Mouse (Mus musculus) neural tube, embryonic 15.5 days (tissue): ENCODE results near the gene C2cd2l. TPM values are rescaled to one million over a fixed set of nuclear protein-coding genes. Genes with fewer than 3 reads are reported as not detected.
A peak's percentile ranks its signal among the peaks of the same experiment; 100 is the strongest.
"Not testable (repeated sequence)": the region's sequence is repeated elsewhere in the genome, so short reads cannot be mapped to it uniquely, and the experiment has no call there.

Source experiments
- ATAC-seq: fragments of 200-750 bp; cut with Nextera tagmentation; 2 replicates; pipeline ENCODE4 v1.8.0; 2017; ENCODE audit warnings: mild to moderate bottlenecking, moderate TSS enrichment, moderate library complexity; ENCODE audit not compliant: low FRiP score
- H3K27ac ChIP-seq: fragments of 300-500 bp; sonication (generic); replicated peaks from 2 replicates; pipeline ENCODE4 v1.5.1; 2015; ENCODE audit warnings: mild to moderate bottlenecking, inconsistent platforms
- H3K27me3 ChIP-seq: fragments of 300-500 bp; sonication (generic); replicated peaks from 2 replicates; pipeline ENCODE4 v1.6.1; 2015; ENCODE audit warnings: inconsistent platforms
- H3K36me3 ChIP-seq: fragments of 300-500 bp; sonication (generic); 2 replicates; pipeline ENCODE4 v1.6.1; 2015; ENCODE audit warnings: inconsistent platforms
- H3K4me1 ChIP-seq: fragments of 300-500 bp; sonication (generic); 2 replicates; pipeline ENCODE4 v1.6.1; 2015; ENCODE audit warnings: inconsistent platforms
- H3K4me2 ChIP-seq: fragments of 300-500 bp; sonication (generic); 2 replicates; pipeline ENCODE4 v1.6.1; 2015; ENCODE audit warnings: inconsistent platforms, mild to moderate bottlenecking, moderate library complexity
- H3K4me3 ChIP-seq: fragments of 300-500 bp; sonication (generic); replicated peaks from 2 replicates; pipeline ENCODE4 v1.5.1; 2015; ENCODE audit warnings: mild to moderate bottlenecking, inconsistent platforms
- H3K9ac ChIP-seq: fragments of 300-500 bp; sonication (generic); replicated peaks from 2 replicates; pipeline ENCODE4 v1.6.1; 2015; ENCODE audit warnings: mild to moderate bottlenecking, inconsistent platforms
- H3K9me3 ChIP-seq: fragments of 300-500 bp; sonication (generic); replicated peaks from 2 replicates; pipeline ENCODE4 v1.6.1; 2016; ENCODE audit warnings: inconsistent platforms
- WGBS: fragments of 180-500 bp; shearing (Covaris S2); methylation state at CpG from one replicate; pipeline ENCODE4 v1.1.7; 2015; ENCODE audit warnings: mixed read lengths; 5-methylcytosine and 5-hydroxymethylcytosine counted together
- polyA plus RNA-seq: library from polyadenylated mRNA; unstranded; fragments of >200 nt; fragmentation: Nextera tagmentation; extraction: Ambion mirVana; gene quantifications from 2 replicates; pipeline ENCODE4 v1.2.1, GENCODE M21; 2015

Gene C2cd2l
- 21.7 and 24.3 TPM in 2 replicates for polyA plus RNA-seq

- H3K9ac ChIP-seq = peak within 1 kb of the TSS; percentile 78
- WGBS = under 1% methylated on average over 61 of the region's 67 CpGs
- peaks cover 38% of the 10 kb centered on the region for H3K4me1 ChIP-seq
- peak within 1 kb of the TSS; percentile 90 for H3K4me2 ChIP-seq
- H3K36me3 ChIP-seq = peaks cover 13% of the 10 kb centered on the region
- no peaks in the 10 kb centered on the region for H3K9me3 ChIP-seq
- peak within 1 kb of the TSS; percentile 80 for H3K27ac ChIP-seq
- no peaks in the 10 kb centered on the region for H3K27me3 ChIP-seq
- peak; percentile 98 for ATAC-seq
- H3K4me3 ChIP-seq = peak within 1 kb of the TSS; percentile 66
Measured at GRCm38 (mm10) chr9:44319887-44320798, at the start of gene C2cd2l. Gene C2cd2l, minus strand, starts transcription at chr9:44320285.

GRCm38 (mm10) chr9:44364480-44364879 is 44.4 kb upstream of the C2cd2l start:
- H3K27ac ChIP-seq = no peak overlapping the region
- H3K27me3 ChIP-seq = no peaks in the 10 kb centered on the region
- H3K9me3 ChIP-seq = no peaks in the 10 kb centered on the region
- ATAC-seq = no peak
- peaks cover 3% of the 10 kb centered on the region for H3K36me3 ChIP-seq
- H3K9ac ChIP-seq = no peak overlapping the region
- H3K4me3 ChIP-seq = no peak overlapping the region
- 67% methylated on average over 3 of the region's 3 CpGs for WGBS
- H3K4me1 ChIP-seq = peaks cover 8% of the 10 kb centered on the region
- no peak overlapping the region for H3K4me2 ChIP-seq

- 40% methylated on average over 4 of the region's 4 CpGs for WGBS
- Histone ChIP-seq H3K9ac (peak overlapping the region; percentile 62; the same call in 1 of the 2 replicates), H3K4me2 (peak overlapping the region; percentile 67), H3K27ac (peak overlapping the region; percentile 68), H3K4me1 (peaks cover 11% of the 10 kb centered on the region), H3K4me3 (peak overlapping the region; percentile 57), H3K36me3 (peaks cover 25% of the 10 kb centered on the region)
- H3K27me3 ChIP-seq, H3K9me3 ChIP-seq: not testable (repeated sequence)
- peak; percentile 39; the same call in 1 of the 2 replicates for ATAC-seq
Measured at GRCm38 (mm10) chr9:44361931-44362330, 41.8 kb upstream of the C2cd2l start.

- no peaks in the 10 kb centered on the region for H3K27me3 ChIP-seq
- peaks cover 31% of the 10 kb centered on the region for H3K36me3 ChIP-seq
- peak within 1 kb of the TSS; percentile 62 for H3K9ac ChIP-seq
- ATAC-seq = peak; percentile 92
- WGBS = under 1% methylated on average over 44 of the region's 44 CpGs
- peaks cover 11% of the 10 kb centered on the region for H3K4me1 ChIP-seq
- no peaks in the 10 kb centered on the region for H3K9me3 ChIP-seq
- H3K27ac ChIP-seq = peak within 1 kb of the TSS; percentile 68
- peak within 1 kb of the TSS; percentile 67 for H3K4me2 ChIP-seq
- peak within 1 kb of the TSS; percentile 57 for H3K4me3 ChIP-seq
Measured at GRCm38 (mm10) chr9:44361190-44361917, 41.3 kb upstream of the C2cd2l start, which contains the start of gene Vps11. Gene Vps11, minus strand, starts transcription at chr9:44361670.

DNA sequence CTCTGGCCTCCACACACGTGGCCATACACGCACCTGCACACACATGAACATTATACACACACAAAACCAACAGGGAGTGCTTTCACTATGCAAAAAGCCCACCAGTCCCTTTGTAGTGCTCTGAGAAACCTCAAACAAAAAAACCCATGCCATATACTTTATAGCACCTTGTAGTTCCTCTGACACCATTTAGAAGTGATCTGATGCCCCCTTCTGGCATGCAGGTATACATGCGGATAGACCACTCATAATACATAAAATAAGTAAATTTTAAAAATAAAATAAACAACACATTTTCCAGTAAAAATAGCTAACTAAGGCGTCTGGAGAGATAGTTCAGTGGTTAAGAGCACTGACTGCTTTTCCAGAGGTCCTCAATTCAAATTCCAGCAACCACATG is 37.1 kb upstream of the C2cd2l start:
- H3K9me3 ChIP-seq = no peaks in the 10 kb centered on the region
- ATAC-seq = no peak
- H3K27me3 ChIP-seq = no peaks in the 10 kb centered on the region
- no peak overlapping the region for H3K4me3 ChIP-seq
- peaks cover 11% of the 10 kb centered on the region for H3K4me1 ChIP-seq
- H3K27ac ChIP-seq = no peak overlapping the region
- no peak overlapping the region for H3K9ac ChIP-seq
- peaks cover 72% of the 10 kb centered on the region for H3K36me3 ChIP-seq
- WGBS = 70% methylated on average over 4 of the region's 4 CpGs
- no peak overlapping the region for H3K4me2 ChIP-seq

GRCm38 (mm10) chr9:44353142-44353541 is 33.1 kb upstream of the C2cd2l start:
- WGBS = 97% methylated on average over 6 of the region's 6 CpGs
- H3K27me3 ChIP-seq = no peaks in the 10 kb centered on the region
- no peak for ATAC-seq
- no peak overlapping the region for H3K9ac ChIP-seq
- H3K27ac ChIP-seq = no peak overlapping the region
- H3K4me3 ChIP-seq = no peak overlapping the region
- no peak overlapping the region for H3K4me2 ChIP-seq
- H3K36me3 ChIP-seq = peaks cover 95% of the 10 kb centered on the region
- H3K9me3 ChIP-seq = no peaks in the 10 kb centered on the region
- H3K4me1 ChIP-seq = peaks cover 3% of the 10 kb centered on the region; the same call in 1 of the 2 replicates

- Histone ChIP-seq H3K4me3 (no peak overlapping the region), H3K27me3 (no peaks in the 10 kb centered on the region), H3K4me1 (no peaks in the 10 kb centered on the region), H3K9ac (no peak overlapping the region), H3K9me3 (no peaks in the 10 kb centered on the region), H3K27ac (no peak overlapping the region), H3K36me3 (peaks cover 97% of the 10 kb centered on the region), H3K4me2 (no peak overlapping the region)
- no peak for ATAC-seq
- WGBS = 94% methylated on average over 10 of the region's 10 CpGs
Measured at GRCm38 (mm10) chr9:44352337-44352736, 32.3 kb upstream of the C2cd2l start.

DNA sequence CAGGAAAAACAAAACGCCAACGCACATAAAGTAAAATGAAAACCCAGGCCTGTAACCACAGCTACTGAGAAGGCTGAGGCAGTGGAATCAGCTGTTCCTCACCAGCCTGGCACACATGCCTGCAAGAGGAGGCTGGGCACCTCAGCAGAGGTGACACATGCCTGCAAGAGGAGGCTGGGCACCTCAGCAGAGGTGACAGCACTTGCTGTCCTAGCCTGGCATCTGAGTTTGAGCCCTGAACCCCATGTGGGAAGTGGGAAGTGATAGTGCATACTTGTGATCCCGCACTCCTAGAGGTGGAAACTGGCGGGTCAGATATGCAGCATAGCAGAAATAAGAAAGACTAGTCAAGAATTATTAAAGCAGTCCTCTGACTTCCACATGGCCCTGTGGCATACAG is 31.3 kb upstream of the C2cd2l start:
- H3K4me2 ChIP-seq = no peak overlapping the region
- H3K9ac ChIP-seq = no peak overlapping the region
- no peaks in the 10 kb centered on the region for H3K27me3 ChIP-seq
- no peak overlapping the region for H3K27ac ChIP-seq
- H3K4me3 ChIP-seq = no peak overlapping the region
- 95% methylated on average over 4 of the region's 4 CpGs for WGBS
- ATAC-seq = no peak
- H3K4me1 ChIP-seq = no peaks in the 10 kb centered on the region
- no peaks in the 10 kb centered on the region for H3K9me3 ChIP-seq
- H3K36me3 ChIP-seq = peaks cover 95% of the 10 kb centered on the region

- WGBS = 97% methylated on average over 4 of the region's 4 CpGs
- H3K27ac ChIP-seq = no peak overlapping the region
- peaks cover 5% of the 10 kb centered on the region; the same call in 1 of the 2 replicates for H3K4me1 ChIP-seq
- no peak for ATAC-seq
- no peak overlapping the region for H3K4me3 ChIP-seq
- H3K27me3 ChIP-seq = no peaks in the 10 kb centered on the region
- H3K9me3 ChIP-seq = no peaks in the 10 kb centered on the region
- peaks cover 70% of the 10 kb centered on the region for H3K36me3 ChIP-seq
- H3K9ac ChIP-seq = no peak overlapping the region
- no peak overlapping the region for H3K4me2 ChIP-seq
Measured at GRCm38 (mm10) chr9:44348546-44348945, 28.5 kb upstream of the C2cd2l start.

- no peak overlapping the region for H3K27ac ChIP-seq
- peaks cover 14% of the 10 kb centered on the region for H3K4me1 ChIP-seq
- no peak overlapping the region for H3K4me2 ChIP-seq
- no peaks in the 10 kb centered on the region for H3K9me3 ChIP-seq
- no peak overlapping the region for H3K9ac ChIP-seq
- no peak for ATAC-seq
- 94% methylated on average over 4 of the region's 4 CpGs for WGBS
- peaks cover 61% of the 10 kb centered on the region for H3K36me3 ChIP-seq
- H3K4me3 ChIP-seq = no peak overlapping the region
- no peaks in the 10 kb centered on the region for H3K27me3 ChIP-seq
Measured at GRCm38 (mm10) chr9:44347621-44348020, 27.5 kb upstream of the C2cd2l start.

DNA sequence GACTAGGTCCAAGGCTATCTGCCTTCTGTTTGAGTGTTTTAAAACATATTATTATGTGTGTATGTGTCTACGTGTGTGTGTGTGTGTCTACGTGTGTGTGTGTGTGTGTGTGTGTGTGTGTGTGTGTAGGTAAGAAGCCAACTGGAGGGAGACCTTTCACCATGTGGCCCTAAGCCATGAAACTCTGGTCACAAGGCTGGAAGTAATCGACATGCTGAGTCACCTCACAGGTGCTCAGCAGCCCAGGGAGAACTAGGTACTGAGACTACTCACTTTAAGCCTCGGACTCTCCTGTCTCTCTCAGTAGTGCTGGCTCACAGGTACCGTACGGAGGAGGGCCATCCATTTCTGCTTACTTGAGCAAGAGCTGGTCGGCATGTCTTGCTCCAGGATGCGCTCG is 27.1 kb upstream of the C2cd2l start:
- no peaks in the 10 kb centered on the region for H3K27me3 ChIP-seq
- ATAC-seq = no peak
- no peaks in the 10 kb centered on the region for H3K9me3 ChIP-seq
- 94% methylated on average over 9 of the region's 9 CpGs for WGBS
- H3K36me3 ChIP-seq = peaks cover 56% of the 10 kb centered on the region
- H3K4me3 ChIP-seq = no peak overlapping the region
- H3K9ac ChIP-seq = no peak overlapping the region
- no peak overlapping the region for H3K27ac ChIP-seq
- H3K4me1 ChIP-seq = peaks cover 18% of the 10 kb centered on the region
- no peak overlapping the region for H3K4me2 ChIP-seq
